Mouse (Mus musculus) ES-E14 (cell line): ENCODE data around the gene Cope. TPM values are rescaled to one million over a fixed set of nuclear protein-coding genes. Genes with fewer than 3 reads are reported as not detected.

Source experiments
- DNase-seq: peaks from one replicate; pipeline ENCODE4 v3.0.0-alpha.2; 2013; ENCODE audit warnings: low read depth, low spot score
- H3K27ac ChIP-seq: 2 replicates; pipeline ENCODE4 v1.5.1; 2012; ENCODE audit warnings: low read depth, mild to moderate bottlenecking, low read length, moderate library complexity, mixed read lengths; ENCODE audit not compliant: poor library complexity, insufficient read depth, severe bottlenecking
- H3K36me3 ChIP-seq: 2 replicates; pipeline ENCODE4 v1.6.1; 2012; ENCODE audit warnings: mild to moderate bottlenecking, low read length, moderate library complexity, mixed read lengths; ENCODE audit not compliant: control insufficient read depth, poor library complexity, insufficient read depth, severe bottlenecking
- H3K4me1 ChIP-seq, 2 experiments: fragments of 150-350 bp in 1 of 2; sonication (generic) in 1 of 2; 2 replicates each; pipeline ENCODE4 v1.6.1; 2012; ENCODE audit warnings: low read length in 2 of 2, mild to moderate bottlenecking in 1 of 2, mixed read lengths in 1 of 2; ENCODE audit not compliant: control insufficient read depth in 2 of 2, insufficient read depth in 2 of 2, poor library complexity in 1 of 2
- H3K4me3 ChIP-seq, 2 experiments: fragments of 150-350 bp in 1 of 2; sonication (generic) in 1 of 2; 2 replicates each; pipeline ENCODE4 v1.5.1; 2012; ENCODE audit warnings: low read length in 2 of 2, low read depth in 1 of 2, mild to moderate bottlenecking in 1 of 2, mixed read lengths in 1 of 2; ENCODE audit not compliant: insufficient read depth in 1 of 2, poor library complexity in 1 of 2, severe bottlenecking in 1 of 2
- H3K9ac ChIP-seq: 2 replicates; pipeline ENCODE4 v1.6.1; 2012; ENCODE audit warnings: low read depth, mild to moderate bottlenecking, low read length, mixed read lengths; ENCODE audit not compliant: poor library complexity, insufficient read depth, severe bottlenecking
- H3K9me3 ChIP-seq: fragments of 150-350 bp; sonication (generic); 2 replicates; pipeline ENCODE4 v1.6.1; 2012; ENCODE audit warnings: low read depth, mild to moderate bottlenecking, low read length; ENCODE audit not compliant: control insufficient read depth, insufficient read depth
- CHD2 ChIP-seq: IDR thresholded peaks from 2 replicates; pipeline ENCODE4 v1.6.1; 2014; ENCODE audit warnings: mild to moderate bottlenecking, low read depth, low read length, inconsistent platforms
- HCFC1 ChIP-seq: IDR thresholded peaks from 2 replicates; pipeline ENCODE4 v1.6.1; 2012; ENCODE audit warnings: low read length, inconsistent platforms, borderline replicate concordance; ENCODE audit not compliant: insufficient read depth
- MAFK ChIP-seq: IDR thresholded peaks from 2 replicates; pipeline ENCODE4 v1.6.1; 2014; ENCODE audit warnings: mild to moderate bottlenecking, low read depth, low read length, inconsistent platforms; ENCODE audit not compliant: insufficient read depth
- ZC3H11A ChIP-seq: IDR thresholded peaks from 2 replicates; pipeline ENCODE4 v1.6.1; 2012; ENCODE audit warnings: low read depth, mild to moderate bottlenecking, inconsistent platforms, low read length, borderline replicate concordance
- ZNF384 ChIP-seq: IDR thresholded peaks from 2 replicates; pipeline ENCODE4 v1.6.1; 2012; ENCODE audit warnings: low read depth, low read length, inconsistent platforms
- in situ Hi-C, 2 experiments: fragments of 600-800 bp; cut with MboI; formaldehyde crosslinking; loops; one replicate each; pipeline ENCODE4 v1.15.1; 2025; ENCODE audit warnings: low sequenced_read_pairs in 2 of 2, inconsistent platforms in 1 of 2; ENCODE audit not compliant: unreplicated experiment in 2 of 2
- total RNA-seq: library from RNA; depleted of rRNA; stranded (reverse); fragments of 300-350 nt; gene quantifications from 2 replicates; pipeline ENCODE4 v1.2.3, GENCODE M21; 2012

The Cope gene
- total RNA-seq, 1 experiment: 101 TPM

- 0 out of 4 replicates have a peak, but pooled peaks cover 0 to under 1% of the 10 kb centered on the region in 2 experiments for H3K4me1 ChIP-seq
- in situ Hi-C loops: no loop called here
- no peak overlapping the region for H3K27ac ChIP-seq
- H3K9me3 ChIP-seq: no peaks in the 10 kb centered on the region
- H3K9ac ChIP-seq: no peak overlapping the region
- H3K36me3 ChIP-seq: peaks cover 93% of the 10 kb centered on the region
- no peak for DNase-seq
- H3K4me3 ChIP-seq: no peak overlapping the region
- TF ChIP-seq ZC3H11A: no peak
- no peak for TF ChIP-seq CHD2
- no peak for TF ChIP-seq HCFC1
- no peak for TF ChIP-seq ZNF384
- TF ChIP-seq MAFK: no peak
These were observed 36.6 kb downstream of the Cope start for GRCm38 (mm10) chr8:70338931-70339330.

GRCm38 (mm10) chr8:70340659-70341058 is 38.3 kb downstream of the Cope start:
- H3K9me3 ChIP-seq: no peaks in the 10 kb centered on the region
- H3K36me3 ChIP-seq: peaks cover 84% of the 10 kb centered on the region
- H3K27ac ChIP-seq: no peak overlapping the region
- no peak overlapping the region for H3K4me3 ChIP-seq
- no peak overlapping the region for H3K9ac ChIP-seq
- TF ChIP-seq ZNF384 (no peak), CHD2 (no peak), HCFC1 (no peak), MAFK (no peak), ZC3H11A (no peak)
- in situ Hi-C loops: no loop called here
- H3K4me1 ChIP-seq: 0 out of 4 replicates have a peak, but pooled peaks cover 0 to 2% of the 10 kb centered on the region in 2 experiments
- no peak for DNase-seq

DNA sequence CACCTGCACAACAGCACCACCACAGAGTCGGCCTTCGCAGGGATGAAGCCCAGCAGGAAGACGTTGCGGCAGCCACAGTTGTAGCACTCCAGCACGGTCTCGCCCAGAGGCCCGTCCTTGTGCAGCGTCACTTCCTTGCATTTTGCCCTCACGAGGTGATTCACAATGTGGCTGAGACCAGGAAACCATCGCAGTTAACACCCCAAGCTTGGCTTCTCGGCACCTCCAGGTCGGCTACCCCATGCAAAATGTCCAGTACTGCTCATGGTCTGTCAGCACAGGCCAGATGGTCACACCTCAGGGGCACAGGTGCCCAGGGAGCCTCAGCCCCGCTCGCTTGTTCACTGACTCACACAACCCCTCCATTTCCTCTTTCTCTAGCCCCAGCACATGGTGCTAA is 39.7 kb downstream of the Cope start:
- DNase-seq: no peak
- Histone ChIP-seq H3K36me3 (peaks cover 78% of the 10 kb centered on the region), H3K27ac (no peak overlapping the region; the same call in 1 of the 2 replicates), H3K4me3 (no peak overlapping the region), H3K9ac (no peak overlapping the region), H3K9me3 (no peaks in the 10 kb centered on the region), H3K4me1 (peaks cover 0 to 5% of the 10 kb centered on the region in 2 experiments; a peak in 1 of 4 replicates)
- no peak for TF ChIP-seq ZC3H11A
- in situ Hi-C loops: no loop called here

- H3K4me1 ChIP-seq: peaks cover 0 to 9% of the 10 kb centered on the region in 2 experiments; a peak in 1 of 4 replicates
- H3K9me3 ChIP-seq: no peaks in the 10 kb centered on the region
- H3K27ac ChIP-seq: no peak overlapping the region
- H3K36me3 ChIP-seq: peaks cover 72% of the 10 kb centered on the region
- TF ChIP-seq MAFK (no peak), ZC3H11A (no peak), ZNF384 (no peak), CHD2 (no peak), HCFC1 (no peak)
- H3K9ac ChIP-seq: no peak overlapping the region
- in situ Hi-C loops: no loop called here
- no peak overlapping the region for H3K4me3 ChIP-seq
- DNase-seq: no peak
These were observed 40.8 kb downstream of the Cope start for GRCm38 (mm10) chr8:70343076-70343475.

DNA sequence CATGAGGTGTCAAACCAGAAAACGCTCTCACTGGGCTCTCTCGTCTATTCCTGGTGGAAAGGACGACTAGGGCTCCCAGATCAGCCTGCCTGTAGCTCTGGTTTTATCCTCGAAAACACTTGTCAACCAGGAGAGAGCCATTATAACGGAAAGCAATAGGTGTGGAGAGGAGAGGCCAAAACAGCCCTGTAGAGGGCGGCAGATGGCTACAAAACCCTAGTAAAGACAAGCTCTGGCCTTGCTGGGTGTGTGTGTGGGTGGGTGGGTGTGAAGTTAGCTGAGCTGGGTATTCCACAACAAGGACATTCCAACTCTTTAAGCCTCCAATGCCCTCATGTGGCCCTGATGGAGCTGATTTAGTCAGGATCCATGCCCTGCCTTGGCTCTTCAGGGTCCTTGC is 41.4 kb downstream of the Cope start:
- no peak for DNase-seq
- Histone ChIP-seq H3K27ac (no peak overlapping the region), H3K4me3 (no peak overlapping the region), H3K9ac (no peak overlapping the region), H3K4me1 (peaks cover 0 to 13% of the 10 kb centered on the region in 2 experiments; a peak in 2 of 4 replicates), H3K9me3 (no peaks in the 10 kb centered on the region), H3K36me3 (peaks cover 69% of the 10 kb centered on the region)
- in situ Hi-C loops: no loop called here
- TF ChIP-seq HCFC1 (no peak), MAFK (no peak), CHD2 (no peak), ZC3H11A (no peak), ZNF384 (0 out of 2 replicates have a peak, but pooled peaks have one; percentile 38)
